Mouse (Mus musculus) heart, embryonic 15.5 days (tissue): Measurements from ENCODE around the gene Vmo1. TPM values are rescaled to one million over a fixed set of nuclear protein-coding genes. Genes with fewer than 3 reads are reported as not detected.
"Not testable (repeated sequence)": the region's sequence is repeated elsewhere in the genome, so short reads cannot be mapped to it uniquely, and the experiment has no call there.

ENCODE experiments used
- ATAC-seq: fragments of 200-750 bp; cut with Nextera tagmentation; replicated peaks from 2 replicates; pipeline ENCODE4 v1.8.0; 2017; ENCODE audit warnings: low read depth, moderate TSS enrichment; ENCODE audit not compliant: insufficient number of reproducible peaks, insufficient read depth, low FRiP score
- H3K27ac ChIP-seq: fragments of 300-500 bp; sonication (generic); 2 replicates; pipeline ENCODE4 v1.5.1; 2015; ENCODE audit warnings: mild to moderate bottlenecking, inconsistent platforms
- H3K27me3 ChIP-seq: fragments of 300-500 bp; sonication (generic); 2 replicates; pipeline ENCODE4 v1.6.1; 2015; ENCODE audit warnings: inconsistent platforms
- H3K36me3 ChIP-seq: fragments of 300-500 bp; sonication (generic); 2 replicates; pipeline ENCODE4 v1.6.1; 2015; ENCODE audit warnings: mild to moderate bottlenecking, inconsistent platforms
- H3K4me1 ChIP-seq: fragments of 300-500 bp; sonication (generic); replicated peaks from 2 replicates; pipeline ENCODE4 v1.6.1; 2015; ENCODE audit warnings: inconsistent platforms
- H3K4me2 ChIP-seq: fragments of 300-500 bp; sonication (generic); 2 replicates; pipeline ENCODE4 v1.6.1; 2015; ENCODE audit warnings: inconsistent platforms, mild to moderate bottlenecking, moderate library complexity
- H3K4me3 ChIP-seq: fragments of 300-500 bp; sonication (generic); 2 replicates; pipeline ENCODE4 v1.5.1; 2015; ENCODE audit warnings: mild to moderate bottlenecking, inconsistent platforms
- H3K9ac ChIP-seq: fragments of 300-500 bp; sonication (generic); 2 replicates; pipeline ENCODE4 v1.6.1; 2015; ENCODE audit warnings: mild to moderate bottlenecking, inconsistent platforms
- H3K9me3 ChIP-seq: fragments of 300-500 bp; sonication (generic); replicated peaks from 2 replicates; pipeline ENCODE4 v1.6.1; 2016; ENCODE audit warnings: inconsistent platforms
- WGBS: fragments of 180-500 bp; shearing (Covaris S2); methylation state at CpG from one replicate; pipeline ENCODE4 v1.1.7; 2015; ENCODE audit warnings: mixed read lengths; 5-methylcytosine and 5-hydroxymethylcytosine counted together
- polyA plus RNA-seq: library from polyadenylated mRNA; unstranded; fragments of >200 nt; fragmentation: Nextera tagmentation; extraction: Ambion mirVana; gene quantifications from 2 replicates; pipeline ENCODE4 v1.2.1, GENCODE M21; 2015

Gene Vmo1
- polyA plus RNA-seq, 1 experiment from 2014 or later: 0.19 TPM

GRCm38 (mm10) chr11:70502018-70502417, 12.4 kb downstream of the Vmo1 start:
- Histone ChIP-seq H3K9ac (no peak overlapping the region), H3K36me3 (no peaks in the 10 kb centered on the region), H3K4me1 (no peaks in the 10 kb centered on the region), H3K4me2 (no peak overlapping the region), H3K27ac (no peak overlapping the region), H3K9me3 (no peaks in the 10 kb centered on the region), H3K4me3 (no peak overlapping the region), H3K27me3 (0 out of 2 replicates have a peak, but pooled peaks cover 10% of the 10 kb centered on the region)
- 62% methylated on average over 3 of the region's 3 CpGs for WGBS
- no peak for ATAC-seq

GRCm38 (mm10) chr11:70500476-70500812, 14.0 kb downstream of the Vmo1 start:
- ATAC-seq: no peak
- Histone ChIP-seq H3K9me3 (no peaks in the 10 kb centered on the region), H3K27me3 (0 out of 2 replicates have a peak, but pooled peaks cover 9% of the 10 kb centered on the region), H3K4me1 (no peaks in the 10 kb centered on the region), H3K9ac (no peak overlapping the region), H3K27ac (no peak overlapping the region), H3K4me2 (no peak overlapping the region), H3K4me3 (no peak overlapping the region), H3K36me3 (no peaks in the 10 kb centered on the region)
- 81% methylated on average over 1 of the region's 1 CpGs for WGBS

GRCm38 (mm10) chr11:70499566-70500475, 14.6 kb downstream of the Vmo1 start:
- no peak for ATAC-seq
- H3K4me2 ChIP-seq: no peak overlapping the region
- no peaks in the 10 kb centered on the region for H3K9me3 ChIP-seq
- H3K36me3 ChIP-seq: no peaks in the 10 kb centered on the region
- no peak overlapping the region for H3K4me3 ChIP-seq
- 66% methylated on average over 14 of the region's 14 CpGs for WGBS
- H3K4me1 ChIP-seq: no peaks in the 10 kb centered on the region
- 0 out of 2 replicates have a peak, but pooled peaks cover 5% of the 10 kb centered on the region for H3K27me3 ChIP-seq
- H3K27ac ChIP-seq: no peak overlapping the region
- H3K9ac ChIP-seq: no peak overlapping the region

- Histone ChIP-seq H3K4me1 (no peaks in the 10 kb centered on the region), H3K27me3 (no peaks in the 10 kb centered on the region), H3K36me3 (no peaks in the 10 kb centered on the region)
These were observed 24.7 kb downstream of the Vmo1 start for GRCm38 (mm10) chr11:70489684-70490083.

GRCm38 (mm10) chr11:70489138-70489537, 25.3 kb downstream of the Vmo1 start:
- H3K9ac ChIP-seq: no peak overlapping the region
- no peak for ATAC-seq
- H3K9me3 ChIP-seq: no peaks in the 10 kb centered on the region
- WGBS: 68% methylated on average over 3 of the region's 3 CpGs
- H3K4me2 ChIP-seq: no peak overlapping the region
- no peak overlapping the region for H3K4me3 ChIP-seq
- H3K4me1 ChIP-seq: no peaks in the 10 kb centered on the region
- H3K27ac ChIP-seq: no peak overlapping the region
- no peaks in the 10 kb centered on the region for H3K27me3 ChIP-seq
- no peaks in the 10 kb centered on the region for H3K36me3 ChIP-seq

More at GRCm38 (mm10) chr11:70489684-70490083, 24.7 kb downstream of the Vmo1 start:
- WGBS: 70% methylated on average over 6 of the region's 6 CpGs
- Histone ChIP-seq H3K9me3 (no peaks in the 10 kb centered on the region), H3K4me2 (no peak overlapping the region), H3K4me3 (no peak overlapping the region), H3K9ac (no peak overlapping the region), H3K27ac (no peak overlapping the region)
- no peak for ATAC-seq

- Histone ChIP-seq H3K27me3 (no peaks in the 10 kb centered on the region), H3K36me3 (no peaks in the 10 kb centered on the region), H3K9ac (no peak overlapping the region), H3K9me3 (no peaks in the 10 kb centered on the region), H3K4me2 (no peak overlapping the region), H3K4me1 (no peaks in the 10 kb centered on the region), H3K27ac (no peak overlapping the region), H3K4me3 (no peak overlapping the region)
- 28% methylated on average over 4 of the region's 4 CpGs for WGBS
- ATAC-seq: no peak
These were observed 26.6 kb downstream of the Vmo1 start for GRCm38 (mm10) chr11:70487816-70488215.

GRCm38 (mm10) chr11:70485498-70485897, 28.9 kb downstream of the Vmo1 start:
- H3K4me1 ChIP-seq: no peaks in the 10 kb centered on the region
- no peaks in the 10 kb centered on the region for H3K27me3 ChIP-seq
- H3K4me3 ChIP-seq: no peak overlapping the region
- no peaks in the 10 kb centered on the region for H3K9me3 ChIP-seq
- H3K9ac ChIP-seq: no peak overlapping the region
- no peaks in the 10 kb centered on the region for H3K36me3 ChIP-seq
- 51% methylated on average over 2 of the region's 2 CpGs for WGBS
- no peak overlapping the region for H3K27ac ChIP-seq
- ATAC-seq: no peak
- H3K4me2 ChIP-seq: no peak overlapping the region

- no peak overlapping the region for H3K4me2 ChIP-seq
- H3K36me3 ChIP-seq: no peaks in the 10 kb centered on the region
- no peak overlapping the region for H3K9ac ChIP-seq
- 0 out of 2 replicates have a peak, but pooled peaks cover 2% of the 10 kb centered on the region for H3K4me1 ChIP-seq
- WGBS: 53% methylated on average over 12 of the region's 12 CpGs
- ATAC-seq: no peak
- no peaks in the 10 kb centered on the region for H3K9me3 ChIP-seq
- H3K4me3 ChIP-seq: no peak overlapping the region
- H3K27me3 ChIP-seq: no peaks in the 10 kb centered on the region
- no peak overlapping the region for H3K27ac ChIP-seq
These were observed 39.4 kb downstream of the Vmo1 start for GRCm38 (mm10) chr11:70474872-70475534.

- H3K27me3 ChIP-seq, H3K36me3 ChIP-seq, H3K27ac ChIP-seq, H3K9ac ChIP-seq, ATAC-seq, H3K4me3 ChIP-seq, H3K9me3 ChIP-seq, H3K4me2 ChIP-seq, H3K4me1 ChIP-seq: not testable (repeated sequence)
- 78% methylated on average over 5 of the region's 5 CpGs for WGBS
These were observed 41.1 kb downstream of the Vmo1 start for GRCm38 (mm10) chr11:70473291-70473690.

- no peak overlapping the region for H3K27ac ChIP-seq
- H3K27me3 ChIP-seq: no peaks in the 10 kb centered on the region
- no peaks in the 10 kb centered on the region for H3K36me3 ChIP-seq
- 0 out of 2 replicates have a peak, but pooled peaks cover 2% of the 10 kb centered on the region for H3K4me1 ChIP-seq
- no peak for ATAC-seq
- H3K4me3 ChIP-seq: no peak overlapping the region
- no peaks in the 10 kb centered on the region for H3K9me3 ChIP-seq
- no peak overlapping the region for H3K9ac ChIP-seq
- H3K4me2 ChIP-seq: no peak overlapping the region
These were observed 41.7 kb downstream of the Vmo1 start for GRCm38 (mm10) chr11:70472716-70473115.

- Histone ChIP-seq H3K27me3 (peaks cover 11% of the 10 kb centered on the region), H3K4me2 (no peak overlapping the region), H3K9me3 (no peaks in the 10 kb centered on the region), H3K9ac (no peak overlapping the region), H3K36me3 (no peaks in the 10 kb centered on the region), H3K27ac (no peak overlapping the region), H3K4me1 (peaks cover 18% of the 10 kb centered on the region), H3K4me3 (no peak overlapping the region)
- 79% methylated on average over 3 of the region's 3 CpGs for WGBS
- ATAC-seq: no peak
These were observed 44.7 kb downstream of the Vmo1 start for GRCm38 (mm10) chr11:70469764-70470163.
